Mouse (Mus musculus) brain, embryonic 14.5 days (tissue): ENCODE data around the gene Tspan4.

ENCODE experiments used
- CTCF ChIP-seq: fragments of 200-500 bp; IDR thresholded peaks from 2 replicates; pipeline ENCODE4 v1.5.1; 2012; ENCODE audit warnings: inconsistent platforms, mild to moderate bottlenecking, moderate library complexity, borderline replicate concordance; ENCODE audit not compliant: insufficient read depth, insufficient read length; ENCODE audit errors: extremely low read depth
- POLR2A ChIP-seq: fragments of 200-500 bp; IDR thresholded peaks from 2 replicates; pipeline ENCODE4 v1.6.1; 2012; ENCODE audit warnings: mild to moderate bottlenecking, inconsistent platforms, borderline replicate concordance; ENCODE audit not compliant: poor library complexity, insufficient read depth, insufficient read length, severe bottlenecking; ENCODE audit errors: extremely low read depth

GRCm38 (mm10) chr7:141502556-141502905 lies 27.5 kb downstream of the Tspan4 start:
- TF ChIP-seq CTCF = no peak
- no peak for TF ChIP-seq POLR2A
